8 mouse cellular contexts compared by ENCODE assay signal in genomic region chr2:152672166-152672565, GRCm38 (mm10). TPM values are rescaled to one million over a fixed set of nuclear protein-coding genes. Genes with fewer than 3 reads are reported as not detected.
DNase-seq lines count a peak whose midpoint lies in the region; ATAC-seq and TF ChIP-seq lines count a peak whose summit lies in the region.

No protein-coding gene starts in this region.

- peaks cover 45% of the 10 kb centered on the region for H3K36me3 ChIP-seq in megakaryocyte, embryonic 14.5 days (replicated peaks; ENCODE audit: low read length)
- H3K36me3 ChIP-seq in limb, embryonic 15.5 days = peaks cover 38% of the 10 kb centered on the region
- H3K36me3 ChIP-seq in stomach, embryonic 14.5 days (ENCODE audit: control insufficient read depth, insufficient read depth, low read length) = peaks cover 40% of the 10 kb centered on the region

- H3K4me3 ChIP-seq in cerebellum, adult 2 months (replicated peaks; ENCODE audit: insufficient read depth, low read depth, low read length) = peak overlapping the region; percentile 9
- H3K4me3 ChIP-seq in megakaryocyte, embryonic 14.5 days (replicated peaks) = peak overlapping the region; percentile 99
- peak overlapping the region; percentile 63 for H3K4me3 ChIP-seq in limb, embryonic 15.5 days
- H3K4me3 ChIP-seq in stomach, embryonic 14.5 days (ENCODE audit: low read depth, low read length) = no peak overlapping the region

- H3K4me1 ChIP-seq in cerebellum, adult 2 months (ENCODE audit: control insufficient read depth, insufficient read depth, low read length) = peaks cover 27% of the 10 kb centered on the region
- H3K4me1 ChIP-seq in megakaryocyte, embryonic 14.5 days = peaks cover 72% of the 10 kb centered on the region
- H3K4me1 ChIP-seq in limb, embryonic 15.5 days = peaks cover 62% of the 10 kb centered on the region
- peaks cover 28% of the 10 kb centered on the region for H3K4me1 ChIP-seq in stomach, embryonic 14.5 days (ENCODE audit: control insufficient read depth, insufficient read depth, low read length)

- no peak for TF ChIP-seq POLR2A in cerebellum, adult 2 months (IDR thresholded peaks at IDR 0.05; ENCODE audit: borderline replicate concordance, insufficient read depth, low read length)

- no peak overlapping the region for H3K9ac ChIP-seq in limb, embryonic 15.5 days
- no peak overlapping the region; the same call in 1 of the 2 replicates for H3K9ac ChIP-seq in stomach, embryonic 14.5 days (replicated peaks; ENCODE audit: low read depth, low read length)

- H3K4me2 ChIP-seq in limb, embryonic 15.5 days = peak overlapping the region; percentile 69
- peak overlapping the region; percentile 90 for H3K4me2 ChIP-seq in stomach, embryonic 14.5 days (replicated peaks; ENCODE audit: low read depth, low read length)

- TF ChIP-seq CTCF in cerebellum, adult 2 months (IDR thresholded peaks at IDR 0.05; ENCODE audit: borderline replicate concordance, insufficient read depth, low read depth, low read length) = no peak

- no peaks in the 10 kb centered on the region for H3K9me3 ChIP-seq in megakaryocyte, embryonic 14.5 days
- H3K9me3 ChIP-seq in limb, embryonic 15.5 days = no peaks in the 10 kb centered on the region
- no peaks in the 10 kb centered on the region for H3K9me3 ChIP-seq in stomach, embryonic 14.5 days (ENCODE audit: control insufficient read depth, low read depth, low read length)

- ATAC-seq in cerebellum, adult (ENCODE audit: insufficient number of reproducible peaks, low FRiP score, low TSS enrichment) = no peak
- no peak for ATAC-seq in megakaryocyte, adult 5-6 weeks (ENCODE audit: poor library complexity, severe bottlenecking)
- no peak for ATAC-seq in limb, embryonic 15.5 days (ENCODE audit: insufficient number of reproducible peaks, low FRiP score, low TSS enrichment, low read depth)
- ATAC-seq in stomach, embryonic 14.5 days (ENCODE audit: insufficient number of reproducible peaks, insufficient read depth, low FRiP score, low read depth) = no peak
- ATAC-seq in activated CD4-positive, CD25-positive, alpha-beta regulatory T cell, adult 4 months = no peak

- no peak overlapping the region for H3K27ac ChIP-seq in cerebellum, adult 2 months (ENCODE audit: insufficient read depth, low read length)
- H3K27ac ChIP-seq in limb, embryonic 15.5 days = no peak overlapping the region
- H3K27ac ChIP-seq in stomach, embryonic 14.5 days (ENCODE audit: low read length) = no peak overlapping the region

- no peak for DNase-seq in cerebellum, adult 2 months
- no peak for DNase-seq in B cell, adult 2 months

- WGBS in cerebellum, adult 2 months = 37% methylated on average over 12 of the region's 12 CpGs
- 77% methylated on average over 12 of the region's 12 CpGs for WGBS in limb, embryonic 15.5 days
- 82% methylated on average over 12 of the region's 12 CpGs for WGBS in stomach, embryonic 14.5 days

- no peaks in the 10 kb centered on the region for H3K27me3 ChIP-seq in cerebellum, adult 2 months (ENCODE audit: control insufficient read depth, insufficient read depth, low read length)
- H3K27me3 ChIP-seq in megakaryocyte, embryonic 14.5 days (replicated peaks) = no peaks in the 10 kb centered on the region
- no peaks in the 10 kb centered on the region for H3K27me3 ChIP-seq in limb, embryonic 15.5 days
- H3K27me3 ChIP-seq in stomach, embryonic 14.5 days (ENCODE audit: control insufficient read depth, insufficient read depth, low read length) = no peaks in the 10 kb centered on the region

RNA-seq across cellular contexts. Expression of gene H13, which starts 2.9 kb away (rescaled TPM):
- 80.5 and 83.5 TPM in 2 replicates for polyA plus RNA-seq in cerebellum, adult 2 months (2012; rRNA removed)
- 88.7 and 308 TPM in 2 replicates for polyA plus RNA-seq in megakaryocyte, embryonic 14.5 days (2012; ENCODE audit: insufficient read depth, low replicate concordance)
- total RNA-seq in megakaryocyte, adult 5-6 weeks (2015) = 165 and 166 TPM in 2 replicates
- total RNA-seq in megakaryocyte, adult 5-6 weeks (2017) = 100 and 109 TPM in 2 replicates
- 143 and 150 TPM in 2 replicates for polyA plus RNA-seq in limb, embryonic 15.5 days (2015; fragmentation: Nextera tagmentation; extraction: Ambion mirVana)
- polyA plus RNA-seq in stomach, embryonic 14.5 days (2014; fragmentation: Nextera tagmentation; extraction: Ambion mirVana) = 120 and 122 TPM in 2 replicates
- 10 to 100 TPM; 72.7 to 82.3 TPM for polyA plus RNA-seq in activated CD4-positive, CD25-positive, alpha-beta regulatory T cell, adult 4 months (2017; shearing (Covaris generic))

RNA-seq across cellular contexts. Expression of gene Mcts2, which starts 14.7 kb away (rescaled TPM):
- polyA plus RNA-seq in cerebellum, adult 2 months (2012; rRNA removed) = 19.2 and 19.9 TPM in 2 replicates
- polyA plus RNA-seq in megakaryocyte, embryonic 14.5 days (2012; ENCODE audit: insufficient read depth, low replicate concordance) = not detected in 2 replicates
- 8.4 and 9.3 TPM in 2 replicates for total RNA-seq in megakaryocyte, adult 5-6 weeks (2015)
- total RNA-seq in megakaryocyte, adult 5-6 weeks (2017) = 7.1 and 8.3 TPM in 2 replicates
- polyA plus RNA-seq in limb, embryonic 15.5 days (2015; fragmentation: Nextera tagmentation; extraction: Ambion mirVana) = 22.0 and 24.2 TPM in 2 replicates
- polyA plus RNA-seq in stomach, embryonic 14.5 days (2014; fragmentation: Nextera tagmentation; extraction: Ambion mirVana) = 26.5 and 30.1 TPM in 2 replicates
- polyA plus RNA-seq in activated CD4-positive, CD25-positive, alpha-beta regulatory T cell, adult 4 months (2017; shearing (Covaris generic)) = 1 to 10 TPM; 2.1 to 2.5 TPM

RNA-seq across cellular contexts. Expression of gene Rem1, which starts 45.4 kb away (rescaled TPM):
- polyA plus RNA-seq in cerebellum, adult 2 months (2012; rRNA removed) = 0.76 and 0.90 TPM in 2 replicates
- not detected in 2 replicates for polyA plus RNA-seq in megakaryocyte, embryonic 14.5 days (2012; ENCODE audit: insufficient read depth, low replicate concordance)
- 8.9 and 10.2 TPM in 2 replicates for total RNA-seq in megakaryocyte, adult 5-6 weeks (2015)
- 9.0 and 15.4 TPM in 2 replicates for total RNA-seq in megakaryocyte, adult 5-6 weeks (2017)
- polyA plus RNA-seq in limb, embryonic 15.5 days (2015; fragmentation: Nextera tagmentation; extraction: Ambion mirVana) = 5.2 and 7.4 TPM in 2 replicates
- polyA plus RNA-seq in stomach, embryonic 14.5 days (2014; fragmentation: Nextera tagmentation; extraction: Ambion mirVana) = 21.9 and 22.3 TPM in 2 replicates
- polyA plus RNA-seq in activated CD4-positive, CD25-positive, alpha-beta regulatory T cell, adult 4 months (2017; shearing (Covaris generic)) = not detected

RNA-seq across cellular contexts. Expression of gene Defb25, which starts 49.3 kb away (rescaled TPM):
- not detected in 2 replicates for polyA plus RNA-seq in cerebellum, adult 2 months (2012; rRNA removed)
- polyA plus RNA-seq in megakaryocyte, embryonic 14.5 days (2012; ENCODE audit: insufficient read depth, low replicate concordance) = not detected in 2 replicates
- not detected in 2 replicates for total RNA-seq in megakaryocyte, adult 5-6 weeks (2015)
- not detected in 2 replicates for total RNA-seq in megakaryocyte, adult 5-6 weeks (2017)
- 0.92 and 1.1 TPM in 2 replicates for polyA plus RNA-seq in limb, embryonic 15.5 days (2015; fragmentation: Nextera tagmentation; extraction: Ambion mirVana)
- polyA plus RNA-seq in stomach, embryonic 14.5 days (2014; fragmentation: Nextera tagmentation; extraction: Ambion mirVana) = 3.9 TPM in 1 of 2 replicates, not detected in the other
- not detected for polyA plus RNA-seq in activated CD4-positive, CD25-positive, alpha-beta regulatory T cell, adult 4 months (2017; shearing (Covaris generic))
